Mouse (Mus musculus): ENCODE measurements around the gene Lrrtm3. TPM values are rescaled to one million over a fixed set of nuclear protein-coding genes. Genes with fewer than 3 reads are reported as not detected.

The Lrrtm3 gene
- total and polyA plus RNA-seq, 3 experiments, result 0.08 to 0.43 (median 0.14) TPM

GRCm38 (mm10) chr10:64115246-64115645, 25.2 kb upstream of the Lrrtm3 start:
- no peak for DNase-seq
- TF ChIP-seq CTCF (IDR thresholded peaks at IDR 0.05) (no peak), POLR2A (IDR thresholded peaks at IDR 0.05; ENCODE audit: insufficient read depth, low read depth, low read length) (no peak), EP300 (IDR thresholded peaks at IDR 0.05; ENCODE audit: insufficient read depth, low read depth, low read length) (no peak)
- Histone ChIP-seq H3K4me3 (no peak overlapping the region), H3K27me3 (ENCODE audit: control insufficient read depth, insufficient read depth, low read length) (no peaks in the 10 kb centered on the region), H3K36me3 (ENCODE audit: control insufficient read depth, insufficient read depth, low read length) (no peaks in the 10 kb centered on the region), H3K9ac (ENCODE audit: low read depth, low read length) (no peak overlapping the region), H3K4me1 (ENCODE audit: control insufficient read depth, insufficient read depth, low read length) (no peaks in the 10 kb centered on the region), H3K27ac (no peak overlapping the region), H3K79me2 (replicated peaks; ENCODE audit: control insufficient read depth, insufficient read depth, low read length) (no peaks in the 10 kb centered on the region)
- intact Hi-C loops (cut with DNase I), result no loop called here
- 93% methylated on average over 11 of the region's 11 CpGs for WGBS

- Histone ChIP-seq H3K27me3 (ENCODE audit: control insufficient read depth, insufficient read depth, low read length) (no peaks in the 10 kb centered on the region), H3K79me2 (replicated peaks; ENCODE audit: control insufficient read depth, insufficient read depth, low read length) (no peaks in the 10 kb centered on the region), H3K36me3 (ENCODE audit: control insufficient read depth, insufficient read depth, low read length) (no peaks in the 10 kb centered on the region), H3K4me3 (no peak overlapping the region), H3K27ac (no peak overlapping the region), H3K4me1 (ENCODE audit: control insufficient read depth, insufficient read depth, low read length) (no peaks in the 10 kb centered on the region), H3K9ac (ENCODE audit: low read depth, low read length) (no peak overlapping the region)
- TF ChIP-seq EP300 (IDR thresholded peaks at IDR 0.05; ENCODE audit: insufficient read depth, low read depth, low read length) (no peak), CTCF (IDR thresholded peaks at IDR 0.05) (peak; percentile 25; the same call in 1 of the 2 replicates), POLR2A (IDR thresholded peaks at IDR 0.05; ENCODE audit: insufficient read depth, low read depth, low read length) (no peak)
- DNase-seq, result no peak
- 100% methylated on average over 1 of the region's 1 CpGs for WGBS
- intact Hi-C loops (cut with DNase I), result no loop called here
These were observed 6.5 kb upstream of the Lrrtm3 start for GRCm38 (mm10) chr10:64096532-64096931.

GRCm38 (mm10) chr10:64088774-64089460, 1.2 kb downstream of the Lrrtm3 start:
- no peak for DNase-seq
- intact Hi-C loops (cut with DNase I), result loop anchor here (5.0 kb wide), 1 partner anchor 507 kb away; no protein-coding TSS in a partner anchor
- WGBS, result 58% methylated on average over 19 of the region's 19 CpGs
- no peaks in the 10 kb centered on the region; the same call in 1 of the 2 replicates for H3K27me3 ChIP-seq (ENCODE audit: control insufficient read depth, insufficient read depth, low read length)
- TF ChIP-seq POLR2A (IDR thresholded peaks at IDR 0.05; ENCODE audit: insufficient read depth, low read depth, low read length), result no peak
- TF ChIP-seq CTCF (IDR thresholded peaks at IDR 0.05), result no peak
- no peak for TF ChIP-seq EP300 (IDR thresholded peaks at IDR 0.05; ENCODE audit: insufficient read depth, low read depth, low read length)
- H3K9ac ChIP-seq (ENCODE audit: low read depth, low read length), result no peak overlapping the region
- H3K4me3 ChIP-seq, result no peak overlapping the region
- H3K4me1 ChIP-seq (ENCODE audit: control insufficient read depth, insufficient read depth, low read length), result no peaks in the 10 kb centered on the region
- no peaks in the 10 kb centered on the region for H3K36me3 ChIP-seq (ENCODE audit: control insufficient read depth, insufficient read depth, low read length)
- H3K79me2 ChIP-seq (replicated peaks; ENCODE audit: control insufficient read depth, insufficient read depth, low read length), result no peaks in the 10 kb centered on the region
- H3K27ac ChIP-seq, result no peak overlapping the region

- TF ChIP-seq EP300 (IDR thresholded peaks at IDR 0.05; ENCODE audit: insufficient read depth, low read depth, low read length), result no peak
- no peak for TF ChIP-seq CTCF (IDR thresholded peaks at IDR 0.05)
- TF ChIP-seq POLR2A (IDR thresholded peaks at IDR 0.05; ENCODE audit: insufficient read depth, low read depth, low read length), result no peak
- Histone ChIP-seq H3K27ac (no peak overlapping the region), H3K79me2 (replicated peaks; ENCODE audit: control insufficient read depth, insufficient read depth, low read length) (no peaks in the 10 kb centered on the region), H3K27me3 (ENCODE audit: control insufficient read depth, insufficient read depth, low read length) (no peaks in the 10 kb centered on the region; the same call in 1 of the 2 replicates), H3K4me3 (no peak overlapping the region; the same call in 1 of the 2 replicates), H3K9ac (ENCODE audit: low read depth, low read length) (peak overlapping the region; percentile 13), H3K36me3 (ENCODE audit: control insufficient read depth, insufficient read depth, low read length) (no peaks in the 10 kb centered on the region), H3K4me1 (ENCODE audit: control insufficient read depth, insufficient read depth, low read length) (no peaks in the 10 kb centered on the region)
- intact Hi-C loops (cut with DNase I), result loop anchor here (5.0 kb wide), 1 partner anchor 506 kb away; no protein-coding TSS in a partner anchor
- WGBS, result 17% methylated on average over 26 of the region's 26 CpGs
- DNase-seq, result no peak
These were observed 1.9 kb downstream of the Lrrtm3 start for GRCm38 (mm10) chr10:64087936-64088773.

- Histone ChIP-seq H3K27me3 (ENCODE audit: control insufficient read depth, insufficient read depth, low read length) (no peaks in the 10 kb centered on the region; the same call in 1 of the 2 replicates), H3K9ac (ENCODE audit: low read depth, low read length) (no peak overlapping the region), H3K79me2 (replicated peaks; ENCODE audit: control insufficient read depth, insufficient read depth, low read length) (no peaks in the 10 kb centered on the region), H3K4me3 (no peak overlapping the region; the same call in 1 of the 2 replicates), H3K4me1 (ENCODE audit: control insufficient read depth, insufficient read depth, low read length) (no peaks in the 10 kb centered on the region), H3K36me3 (ENCODE audit: control insufficient read depth, insufficient read depth, low read length) (no peaks in the 10 kb centered on the region), H3K27ac (no peak overlapping the region)
- TF ChIP-seq CTCF (IDR thresholded peaks at IDR 0.05) (no peak), POLR2A (IDR thresholded peaks at IDR 0.05; ENCODE audit: insufficient read depth, low read depth, low read length) (no peak), EP300 (IDR thresholded peaks at IDR 0.05; ENCODE audit: insufficient read depth, low read depth, low read length) (no peak)
- 4% methylated on average over 12 of the region's 12 CpGs for WGBS
- intact Hi-C loops (cut with DNase I), result loop anchor here (5.0 kb wide), 1 partner anchor 505 kb away; no protein-coding TSS in a partner anchor
- DNase-seq, result no peak
These were observed 2.6 kb downstream of the Lrrtm3 start for GRCm38 (mm10) chr10:64087521-64087920.

Data from heart, adult 2 months (tissue).